Mouse (Mus musculus): Measurements from ENCODE around the gene Rassf1. TPM values are rescaled to one million over a fixed set of nuclear protein-coding genes. Genes with fewer than 3 reads are reported as not detected.

Rassf1 gene
- polyA plus RNA-seq, 1 experiment, result 63.4 TPM

- TF ChIP-seq POLR2A (IDR thresholded peaks at IDR 0.05; ENCODE audit: control insufficient read depth, low read depth, low read length), result no peak
- no peak for TF ChIP-seq CTCF (IDR thresholded peaks at IDR 0.05; ENCODE audit: control insufficient read depth, insufficient read depth, insufficient replicate concordance, low read depth, low read length)
- Histone ChIP-seq H3K36me3 (ENCODE audit: control insufficient read depth, insufficient read depth, low read length) (peaks cover 2% of the 10 kb centered on the region), H3K27ac (ENCODE audit: control insufficient read depth, insufficient read depth, low read depth, low read length) (peak overlapping the region; percentile 76), H3K4me3 (ENCODE audit: control insufficient read depth, low read depth, low read length) (peak overlapping the region; percentile 88), H3K27me3 (ENCODE audit: control insufficient read depth, insufficient read depth, low read length) (no peaks in the 10 kb centered on the region), H3K4me1 (ENCODE audit: control insufficient read depth, insufficient read depth, low read length) (peaks cover 10% of the 10 kb centered on the region)
These were observed 1.5 kb downstream of the Rassf1 start for GRCm38 (mm10) chr9:107552690-107553393.

- Histone ChIP-seq H3K27me3 (ENCODE audit: control insufficient read depth, insufficient read depth, low read length) (no peaks in the 10 kb centered on the region), H3K4me3 (ENCODE audit: control insufficient read depth, low read depth, low read length) (peak overlapping the region; percentile 88), H3K4me1 (ENCODE audit: control insufficient read depth, insufficient read depth, low read length) (peaks cover 10% of the 10 kb centered on the region), H3K27ac (ENCODE audit: control insufficient read depth, insufficient read depth, low read depth, low read length) (peak overlapping the region; percentile 76), H3K36me3 (ENCODE audit: control insufficient read depth, insufficient read depth, low read length) (no peaks in the 10 kb centered on the region; the same call in 1 of the 2 replicates)
- TF ChIP-seq POLR2A (IDR thresholded peaks at IDR 0.05; ENCODE audit: control insufficient read depth, low read depth, low read length), result no peak
- TF ChIP-seq CTCF (IDR thresholded peaks at IDR 0.05; ENCODE audit: control insufficient read depth, insufficient read depth, insufficient replicate concordance, low read depth, low read length), result no peak
These were observed 2.4 kb downstream of the Rassf1 start for GRCm38 (mm10) chr9:107553541-107554318.

- Histone ChIP-seq H3K36me3 (ENCODE audit: control insufficient read depth, insufficient read depth, low read length) (no peaks in the 10 kb centered on the region; the same call in 1 of the 2 replicates), H3K27me3 (ENCODE audit: control insufficient read depth, insufficient read depth, low read length) (no peaks in the 10 kb centered on the region), H3K27ac (ENCODE audit: control insufficient read depth, insufficient read depth, low read depth, low read length) (peak overlapping the region; percentile 93), H3K4me3 (ENCODE audit: control insufficient read depth, low read depth, low read length) (peak overlapping the region; percentile 88), H3K4me1 (ENCODE audit: control insufficient read depth, insufficient read depth, low read length) (peaks cover 10% of the 10 kb centered on the region)
- TF ChIP-seq CTCF (IDR thresholded peaks at IDR 0.05; ENCODE audit: control insufficient read depth, insufficient read depth, insufficient replicate concordance, low read depth, low read length) (no peak), POLR2A (IDR thresholded peaks at IDR 0.05; ENCODE audit: control insufficient read depth, low read depth, low read length) (peak; percentile 99)
These were observed 3.0 kb downstream of the Rassf1 start for GRCm38 (mm10) chr9:107554319-107554825.

- Histone ChIP-seq H3K27ac (ENCODE audit: control insufficient read depth, insufficient read depth, low read depth, low read length) (peak overlapping the region; percentile 93), H3K4me3 (ENCODE audit: control insufficient read depth, low read depth, low read length) (peak overlapping the region; percentile 88), H3K27me3 (ENCODE audit: control insufficient read depth, insufficient read depth, low read length) (no peaks in the 10 kb centered on the region), H3K4me1 (ENCODE audit: control insufficient read depth, insufficient read depth, low read length) (peaks cover 10% of the 10 kb centered on the region), H3K36me3 (ENCODE audit: control insufficient read depth, insufficient read depth, low read length) (no peaks in the 10 kb centered on the region; the same call in 1 of the 2 replicates)
- TF ChIP-seq CTCF (IDR thresholded peaks at IDR 0.05; ENCODE audit: control insufficient read depth, insufficient read depth, insufficient replicate concordance, low read depth, low read length) (no peak), POLR2A (IDR thresholded peaks at IDR 0.05; ENCODE audit: control insufficient read depth, low read depth, low read length) (peak; percentile 38; the same call in 1 of the 2 replicates)
These were observed 3.7 kb downstream of the Rassf1 start for GRCm38 (mm10) chr9:107555031-107555457.

- Histone ChIP-seq H3K27ac (ENCODE audit: control insufficient read depth, insufficient read depth, low read depth, low read length) (peak overlapping the region; percentile 93), H3K27me3 (ENCODE audit: control insufficient read depth, insufficient read depth, low read length) (no peaks in the 10 kb centered on the region), H3K4me1 (ENCODE audit: control insufficient read depth, insufficient read depth, low read length) (peaks cover 10% of the 10 kb centered on the region), H3K36me3 (ENCODE audit: control insufficient read depth, insufficient read depth, low read length) (no peaks in the 10 kb centered on the region; the same call in 1 of the 2 replicates), H3K4me3 (ENCODE audit: control insufficient read depth, low read depth, low read length) (peak overlapping the region; percentile 88)
- TF ChIP-seq CTCF (IDR thresholded peaks at IDR 0.05; ENCODE audit: control insufficient read depth, insufficient read depth, insufficient replicate concordance, low read depth, low read length) (no peak), POLR2A (IDR thresholded peaks at IDR 0.05; ENCODE audit: control insufficient read depth, low read depth, low read length) (no peak)
These were observed 4.3 kb downstream of the Rassf1 start for GRCm38 (mm10) chr9:107555701-107556100.

GRCm38 (mm10) chr9:107556346-107556745 lies 5.0 kb downstream of the Rassf1 start:
- Histone ChIP-seq H3K4me3 (ENCODE audit: control insufficient read depth, low read depth, low read length) (peak overlapping the region; percentile 57), H3K27ac (ENCODE audit: control insufficient read depth, insufficient read depth, low read depth, low read length) (no peak overlapping the region), H3K4me1 (ENCODE audit: control insufficient read depth, insufficient read depth, low read length) (peaks cover 10% of the 10 kb centered on the region), H3K27me3 (ENCODE audit: control insufficient read depth, insufficient read depth, low read length) (no peaks in the 10 kb centered on the region), H3K36me3 (ENCODE audit: control insufficient read depth, insufficient read depth, low read length) (no peaks in the 10 kb centered on the region; the same call in 1 of the 2 replicates)
- TF ChIP-seq CTCF (IDR thresholded peaks at IDR 0.05; ENCODE audit: control insufficient read depth, insufficient read depth, insufficient replicate concordance, low read depth, low read length) (no peak), POLR2A (IDR thresholded peaks at IDR 0.05; ENCODE audit: control insufficient read depth, low read depth, low read length) (no peak)

Measured in testis, adult 2 months (tissue).